Mouse (Mus musculus) C2C12 (cell line): ENCODE results near the gene Olfr1270. TPM values are rescaled to one million over a fixed set of nuclear protein-coding genes. Genes with fewer than 3 reads are reported as not detected.
"Not testable (repeated sequence)": the region's sequence is repeated elsewhere in the genome, so short reads cannot be mapped to it uniquely, and the experiment has no call there.

Experiments used
- H3K27me3 ChIP-seq: one replicate; pipeline ENCODE4 v1.6.1; 2011; ENCODE audit not compliant: control insufficient read depth, insufficient read depth, insufficient read length
- H3K36me3 ChIP-seq: one replicate; pipeline ENCODE4 v1.6.1; 2011; ENCODE audit not compliant: control insufficient read depth, insufficient read depth
- H3K4me3 ChIP-seq: one replicate; pipeline ENCODE4 v1.5.1; 2011; ENCODE audit warnings: mild to moderate bottlenecking, control low read depth; ENCODE audit not compliant: poor library complexity, insufficient read depth, severe bottlenecking
- H3K79me2 ChIP-seq: one replicate; pipeline ENCODE4 v1.6.1; 2011; ENCODE audit not compliant: control insufficient read depth, insufficient read depth
- H3K79me3 ChIP-seq: one replicate; pipeline ENCODE4 v1.6.1; 2011; ENCODE audit warnings: low read depth, control low read depth
- H3ac ChIP-seq: one replicate; pipeline ENCODE3; 2011; ENCODE audit warnings: low read depth; ENCODE audit not compliant: control insufficient read depth, insufficient read length
- CEBPB ChIP-seq: IDR thresholded peaks from one replicate; pipeline ENCODE4 v1.6.1; 2011; ENCODE audit warnings: low read depth, mild to moderate bottlenecking, control low read depth, moderate library complexity
- CTCF ChIP-seq: IDR thresholded peaks from one replicate; pipeline ENCODE4 v1.5.1; 2011; ENCODE audit not compliant: control insufficient read depth, insufficient read depth, insufficient read length
- FOSL1 ChIP-seq: IDR thresholded peaks from one replicate; pipeline ENCODE4 v1.8.0; 2011; ENCODE audit warnings: mild to moderate bottlenecking, low read length; ENCODE audit not compliant: poor library complexity, insufficient read depth, severe bottlenecking
- MAX ChIP-seq: IDR thresholded peaks from one replicate; pipeline ENCODE4 v1.6.1; 2011; ENCODE audit warnings: mild to moderate bottlenecking, control low read depth
- MYOD1 ChIP-seq: IDR thresholded peaks from one replicate; pipeline ENCODE4 v1.6.1; 2011; ENCODE audit warnings: low read depth; ENCODE audit not compliant: control insufficient read depth, insufficient read length
- MYOG ChIP-seq: IDR thresholded peaks from one replicate; pipeline ENCODE4 v1.6.1; 2011; ENCODE audit not compliant: control insufficient read depth, insufficient read length; ENCODE audit errors: extremely low read depth
- USF1 ChIP-seq: IDR thresholded peaks from one replicate; pipeline ENCODE4 v1.6.1; 2011; ENCODE audit warnings: low read depth, mild to moderate bottlenecking, control low read depth, moderate library complexity
- long read RNA-seq, 2 experiments: library from polyadenylated mRNA; unstranded; transcript quantifications; one replicate each; pipeline ENCODE4 v2.0.0; 2019 to 2020
- polyA plus RNA-seq: library from polyadenylated mRNA; unstranded; fragments of >200 nt; fragmentation: generic; extraction: Trizol; gene quantifications from one replicate; pipeline ENCODE4 v1.2.1, GENCODE M21; 2012; ENCODE audit warnings: missing spikeins

Gene Olfr1270
- not detected for polyA plus RNA-seq
- long read RNA-seq, experiment 1 = 0 reads
- long read RNA-seq, experiment 2 = 0 reads

DNA sequence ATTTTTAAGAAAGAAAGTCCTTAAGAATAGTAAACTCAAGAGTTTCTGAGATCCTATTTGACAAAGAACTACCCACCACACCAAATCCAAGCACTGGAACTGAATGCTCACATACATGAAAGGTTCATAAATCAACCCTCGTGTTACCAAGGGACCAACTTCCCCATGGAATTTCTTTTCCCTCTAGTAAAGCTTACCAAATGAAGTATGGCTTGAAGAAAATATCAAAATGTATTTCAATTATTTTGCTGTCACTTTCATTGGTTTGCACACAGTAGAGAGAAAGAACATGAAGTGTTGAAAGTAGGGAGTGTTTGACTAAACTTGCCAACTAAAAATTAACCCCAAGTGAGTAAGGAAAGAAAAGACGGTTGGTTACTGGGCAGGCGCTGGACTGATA lies at the start of gene Olfr1270:
Gene Olfr1270 (minus strand): TSS at position 101 of the 400 bp plus-strand sequence.
- no peaks in the 10 kb centered on the region for H3K27me3 ChIP-seq
- no peak for TF ChIP-seq CEBPB
- no peak for TF ChIP-seq FOSL1
- TF ChIP-seq MYOD1 = no peak
- TF ChIP-seq CTCF = no peak
- TF ChIP-seq MYOG = no peak
- no peak for TF ChIP-seq MAX
- TF ChIP-seq USF1 = no peak
- H3K36me3 ChIP-seq = no peaks in the 10 kb centered on the region
- H3K79me2 ChIP-seq = no peaks in the 10 kb centered on the region
- no peak within 1 kb of the TSS for H3ac ChIP-seq
- H3K4me3 ChIP-seq = no peak within 1 kb of the TSS
- H3K79me3 ChIP-seq = no peaks in the 10 kb centered on the region

DNA sequence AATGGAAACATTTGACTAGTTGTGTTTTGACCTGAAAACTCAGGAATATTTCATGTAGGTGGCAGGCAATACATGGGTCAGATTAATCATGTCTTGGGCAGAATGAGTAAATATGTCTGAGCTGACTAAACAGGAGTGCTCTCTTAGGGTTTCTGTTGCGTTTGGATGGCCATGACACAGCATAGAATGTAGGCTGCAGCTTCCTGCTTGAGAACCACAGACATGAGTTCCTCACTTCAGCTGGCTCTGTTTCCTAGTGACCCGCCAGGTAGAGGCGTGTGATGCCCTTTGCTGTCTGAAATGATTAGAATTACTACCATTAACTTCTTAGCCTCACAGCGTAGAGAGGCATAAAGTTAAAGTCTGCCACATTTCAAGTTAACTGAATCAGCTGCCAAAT lies 46.7 kb upstream of the Olfr1270 start:
- not testable (repeated sequence) for H3K36me3 ChIP-seq, H3K4me3 ChIP-seq, H3K79me3 ChIP-seq, H3ac ChIP-seq, H3K79me2 ChIP-seq, H3K27me3 ChIP-seq

DNA sequence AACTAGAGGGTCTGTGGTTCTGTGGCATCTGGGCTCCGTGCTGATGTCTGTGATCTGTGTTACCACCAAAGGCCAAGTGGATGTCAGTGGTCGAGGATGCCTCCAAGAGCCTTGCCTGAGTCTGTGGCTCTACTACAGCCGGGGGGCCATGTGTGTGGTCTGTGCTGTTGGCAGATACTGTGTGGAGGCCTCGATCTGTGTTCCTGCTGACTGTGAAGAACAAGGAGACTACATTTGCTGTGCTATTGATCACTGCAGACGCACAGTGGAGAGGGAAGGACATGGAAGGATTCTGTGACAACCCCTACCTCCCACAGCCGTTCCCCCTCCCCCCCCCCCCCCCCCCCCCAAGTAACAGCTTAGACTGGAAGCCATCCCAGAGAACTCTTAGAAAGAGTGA lies 42.4 kb upstream of the Olfr1270 start:
- H3K79me3 ChIP-seq, H3K36me3 ChIP-seq, H3K27me3 ChIP-seq, H3K4me3 ChIP-seq, H3K79me2 ChIP-seq, H3ac ChIP-seq: not testable (repeated sequence)

DNA sequence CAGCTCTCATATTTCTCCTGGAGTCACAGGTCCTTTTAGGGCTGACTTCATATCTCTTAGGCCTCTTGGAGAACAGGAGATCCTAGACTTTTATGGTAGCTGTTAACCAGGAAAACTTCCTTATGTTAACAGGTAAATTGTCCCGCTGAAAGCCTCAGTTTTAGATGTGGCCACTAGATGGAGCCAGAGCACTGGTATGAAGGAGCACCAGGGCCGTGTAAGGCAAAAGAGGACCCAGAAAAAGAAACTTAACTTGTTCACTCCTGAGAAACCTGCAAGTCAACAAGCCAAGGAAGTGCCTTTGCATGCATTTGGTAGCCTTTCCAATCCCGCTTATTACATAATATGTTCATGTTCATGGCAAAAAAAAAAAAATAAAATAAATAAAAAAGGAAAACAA lies 41.9 kb upstream of the Olfr1270 start:
- not testable (repeated sequence) for H3K4me3 ChIP-seq, H3K27me3 ChIP-seq, H3K79me3 ChIP-seq, H3K79me2 ChIP-seq, H3ac ChIP-seq, H3K36me3 ChIP-seq

DNA sequence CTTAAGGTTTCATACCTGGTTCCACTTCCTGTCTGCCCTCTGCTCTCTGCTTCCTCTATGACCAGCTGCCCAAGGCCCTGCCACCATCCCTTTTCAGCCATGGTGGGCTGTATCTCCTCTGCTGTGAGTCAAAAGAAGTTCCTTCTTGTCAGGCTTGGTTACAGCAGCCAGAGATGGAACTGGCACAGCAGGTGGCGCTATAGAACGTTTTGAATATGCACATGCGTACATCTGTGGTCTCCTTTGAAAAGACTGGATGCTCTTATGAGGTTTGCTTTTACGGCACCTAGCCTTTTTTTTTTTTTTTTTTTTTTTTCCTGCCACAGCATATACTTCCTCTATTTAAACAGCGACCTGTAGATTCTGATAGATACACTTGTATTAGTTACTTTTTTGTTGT lies 34.2 kb upstream of the Olfr1270 start:
- H3K79me2 ChIP-seq, H3K27me3 ChIP-seq, H3ac ChIP-seq, H3K4me3 ChIP-seq, H3K79me3 ChIP-seq, H3K36me3 ChIP-seq: not testable (repeated sequence)

DNA sequence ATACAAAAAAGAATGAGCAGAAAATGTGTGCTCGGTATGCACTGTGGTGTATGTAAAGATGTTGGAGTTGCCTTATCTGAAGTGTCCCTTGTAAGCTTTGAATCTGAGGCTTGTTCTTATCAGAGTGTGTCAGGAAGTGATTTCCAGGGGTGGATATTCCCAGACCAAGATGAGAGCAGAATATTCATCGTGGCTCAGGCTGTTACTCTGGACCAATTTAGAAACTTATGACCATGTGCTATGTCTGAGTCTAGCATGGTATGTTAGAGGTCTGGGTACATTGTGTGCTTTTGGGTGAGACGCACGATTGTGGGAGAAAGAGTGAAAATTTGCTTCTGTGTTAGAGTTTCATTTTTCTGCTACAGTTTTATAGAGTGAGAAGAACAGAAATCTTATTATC lies 33.2 kb upstream of the Olfr1270 start:
- H3K36me3 ChIP-seq, H3K79me2 ChIP-seq, H3K27me3 ChIP-seq, H3K4me3 ChIP-seq, H3K79me3 ChIP-seq, H3ac ChIP-seq: not testable (repeated sequence)

DNA sequence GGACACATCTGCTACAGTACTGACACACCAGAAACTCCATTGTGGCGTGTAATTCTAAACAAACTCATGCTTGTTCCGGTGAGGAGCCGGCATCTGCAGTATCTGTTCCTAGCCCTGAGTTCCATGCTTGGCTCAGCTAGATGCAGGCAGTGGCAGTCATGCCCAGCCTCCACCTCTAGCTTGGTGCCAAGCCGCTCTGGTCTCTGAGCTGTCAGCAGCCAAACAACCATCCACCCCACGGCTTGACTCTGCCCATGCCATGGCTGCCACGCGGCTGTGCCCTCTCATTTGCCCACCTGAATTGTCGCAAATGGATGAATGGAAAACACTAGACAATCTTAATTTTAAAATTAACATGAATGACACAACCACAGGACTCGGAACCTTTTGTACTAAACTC lies 1.0 kb upstream of the Olfr1270 start:
- Histone ChIP-seq H3ac (no peak overlapping the region), H3K4me3 (no peak overlapping the region), H3K79me2 (no peaks in the 10 kb centered on the region), H3K79me3 (no peaks in the 10 kb centered on the region), H3K27me3 (no peaks in the 10 kb centered on the region), H3K36me3 (no peaks in the 10 kb centered on the region)
- TF ChIP-seq CEBPB = no peak
- TF ChIP-seq FOSL1 = no peak
- no peak for TF ChIP-seq USF1
- TF ChIP-seq MAX = no peak

DNA sequence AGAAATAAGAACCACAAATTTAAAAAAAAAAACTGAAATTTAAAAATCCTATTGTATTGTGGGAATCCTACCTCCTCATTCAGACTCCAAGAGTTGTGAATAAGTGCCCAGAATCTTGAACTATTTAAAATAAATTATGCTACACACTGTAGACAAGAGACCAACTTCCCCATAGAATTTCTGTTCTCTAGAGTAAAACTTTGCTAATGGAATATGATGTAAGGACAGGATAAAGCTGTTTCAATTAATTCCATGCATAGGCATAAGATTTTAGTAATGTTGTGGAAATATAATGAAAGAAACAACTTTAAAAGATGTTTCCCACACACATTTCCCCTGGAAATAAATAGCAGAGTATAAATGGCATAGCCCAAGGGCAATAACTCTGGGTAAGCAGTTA lies 10.7 kb downstream of the Olfr1270 start, which contains the start of gene Olfr32:
Gene Olfr32 (minus strand): TSS at position 101 of the 400 bp plus-strand sequence.
- H3K36me3 ChIP-seq = no peaks in the 10 kb centered on the region
- TF ChIP-seq MYOG (no peak), USF1 (no peak), FOSL1 (no peak), CTCF (no peak), MYOD1 (no peak), MAX (no peak)
- no peaks in the 10 kb centered on the region for H3K79me3 ChIP-seq
- no peaks in the 10 kb centered on the region for H3K27me3 ChIP-seq
- H3K79me2 ChIP-seq = no peaks in the 10 kb centered on the region
- no peak within 1 kb of the TSS for H3ac ChIP-seq
- H3K4me3 ChIP-seq = no peak within 1 kb of the TSS
